Comparison of ENCODE assay signal across 20 mouse cellular contexts in the genomic region with DNA sequence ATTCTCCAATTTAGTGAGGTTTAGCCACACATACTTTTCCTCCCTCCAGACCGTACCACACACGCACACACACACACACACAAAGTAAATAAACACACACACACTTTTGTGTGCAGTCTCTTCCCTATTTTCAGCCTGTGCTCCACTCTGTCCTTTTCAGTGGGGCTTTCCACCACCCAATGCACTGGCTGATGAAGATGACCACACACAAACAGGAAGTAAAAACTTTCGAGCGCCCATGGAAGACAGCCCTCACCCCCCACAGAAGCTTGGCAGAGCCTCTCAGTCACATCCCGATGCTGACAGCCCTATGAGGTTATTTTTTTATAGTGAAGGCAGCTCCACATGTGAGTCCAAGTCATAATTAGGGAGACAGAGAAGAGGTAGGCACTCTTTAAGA.
DNase-seq lines count a peak whose midpoint lies in the region; ATAC-seq lines count a peak whose summit lies in the region.
"Had no signal": no experiment of that assay in that cellular context is flagged by ENCODE, and none has a peak within 500 bp of the region (broad histone marks: within the 10 kb centered on the region; RNA-seq: fewer than 3 reads in every experiment).

No protein-coding gene starts in this region.

- DNase-seq in embryonic facial prominence, embryonic 10.5 days (ENCODE audit: low spot score): no peak
- no peak for DNase-seq in lung, adult 18-20 months
- DNase-seq in c-Kit-positive CD71-negative TER-119-negative erythroid progenitor cells, embryonic 14.5 days (ENCODE audit: low read depth): peak; percentile 13
- no peak for DNase-seq in heart, adult 9 months (ENCODE audit: low spot score in 2 of 2)
- DNase-seq in right cerebral cortex, postnatal 4 days: no peak
- DNase-seq: adrenal gland, adult 8-10 months; adrenal gland, postnatal 36 days; cerebellum, adult 11 months; cerebellum, adult 8-10 months; cerebellum, postnatal 14 days; gastrocnemius, postnatal 10 days; heart, postnatal 36 days had no signal

- no peaks in the 10 kb centered on the region for H3K27me3 ChIP-seq in embryonic facial prominence, embryonic 15.5 days
- no peaks in the 10 kb centered on the region for H3K27me3 ChIP-seq in embryonic facial prominence, embryonic 10.5 days (replicated peaks; ENCODE audit: low read depth, poor library complexity, severe bottlenecking)
- no peaks in the 10 kb centered on the region for H3K27me3 ChIP-seq in lung, embryonic 16.5 days (ENCODE audit: control insufficient read depth, insufficient read depth, low read depth, low read length)
- H3K27me3 ChIP-seq: forebrain, embryonic 15.5 days; heart, embryonic 13.5 days; hindbrain, embryonic 12.5 days had no signal

- 45% methylated on average over 5 of the region's 5 CpGs for WGBS in embryonic facial prominence, embryonic 15.5 days
- 78% methylated on average over 5 of the region's 5 CpGs for WGBS in embryonic facial prominence, embryonic 10.5 days
- 45% methylated on average over 5 of the region's 5 CpGs for WGBS in lung, embryonic 16.5 days

- no peak overlapping the region for H3K27ac ChIP-seq in embryonic facial prominence, embryonic 15.5 days (replicated peaks)
- no peak overlapping the region for H3K27ac ChIP-seq in embryonic facial prominence, embryonic 10.5 days (replicated peaks)
- H3K27ac ChIP-seq in lung, embryonic 16.5 days (ENCODE audit: low read length): no peak overlapping the region
- H3K27ac ChIP-seq: forebrain, embryonic 15.5 days; heart, embryonic 13.5 days; hindbrain, embryonic 12.5 days had no signal

- 0 out of 2 replicates have a peak, but pooled peaks have one; percentile 34 for ATAC-seq in embryonic facial prominence, embryonic 15.5 days (ENCODE audit: insufficient number of reproducible peaks, low FRiP score, low TSS enrichment, low read depth)
- peak; percentile 60 for ATAC-seq in lung, embryonic 16.5 days (ENCODE audit: low read depth)
- ATAC-seq in megakaryocyte, adult 5-6 weeks (ENCODE audit: poor library complexity, severe bottlenecking): peak; percentile 87
- ATAC-seq: forebrain, embryonic 15.5 days; hindbrain, embryonic 16.5 days; inflammation-experienced regulatory T-cells, adult 6 months had no signal

- no peak overlapping the region for H3K4me3 ChIP-seq in embryonic facial prominence, embryonic 15.5 days (replicated peaks)
- H3K4me3 ChIP-seq in embryonic facial prominence, embryonic 10.5 days: no peak overlapping the region
- H3K4me3 ChIP-seq in lung, embryonic 16.5 days (ENCODE audit: low read length): no peak overlapping the region
- H3K4me3 ChIP-seq: forebrain, embryonic 15.5 days; heart, embryonic 13.5 days; hindbrain, embryonic 12.5 days had no signal

- no peaks in the 10 kb centered on the region for H3K36me3 ChIP-seq in embryonic facial prominence, embryonic 15.5 days
- no peaks in the 10 kb centered on the region for H3K36me3 ChIP-seq in embryonic facial prominence, embryonic 10.5 days (replicated peaks)
- H3K36me3 ChIP-seq in lung, embryonic 16.5 days (ENCODE audit: control insufficient read depth, insufficient read depth, low read length): no peaks in the 10 kb centered on the region
- H3K36me3 ChIP-seq: forebrain, embryonic 15.5 days; heart, embryonic 13.5 days; hindbrain, embryonic 12.5 days had no signal

- no peak overlapping the region for H3K4me2 ChIP-seq in embryonic facial prominence, embryonic 15.5 days (replicated peaks)
- H3K4me2 ChIP-seq in lung, embryonic 16.5 days (ENCODE audit: low read depth, low read length): no peak overlapping the region
- H3K4me2 ChIP-seq: forebrain, embryonic 15.5 days; heart, embryonic 13.5 days; hindbrain, embryonic 12.5 days had no signal

- H3K4me1 ChIP-seq in embryonic facial prominence, embryonic 15.5 days: peaks cover 9% of the 10 kb centered on the region; the same call in 1 of the 2 replicates
- H3K4me1 ChIP-seq in embryonic facial prominence, embryonic 10.5 days: peaks cover 24% of the 10 kb centered on the region
- H3K4me1 ChIP-seq in lung, embryonic 16.5 days (replicated peaks; ENCODE audit: control insufficient read depth, insufficient read depth, low read length): peaks cover 9% of the 10 kb centered on the region

- no peaks in the 10 kb centered on the region for H3K9me3 ChIP-seq in embryonic facial prominence, embryonic 15.5 days (replicated peaks)
- no peaks in the 10 kb centered on the region for H3K9me3 ChIP-seq in embryonic facial prominence, embryonic 10.5 days
- no peaks in the 10 kb centered on the region for H3K9me3 ChIP-seq in lung, embryonic 16.5 days (ENCODE audit: control insufficient read depth, low read length)
- H3K9me3 ChIP-seq: forebrain, embryonic 15.5 days; heart, embryonic 13.5 days; hindbrain, embryonic 12.5 days had no signal

- H3K9ac ChIP-seq in embryonic facial prominence, embryonic 15.5 days: no peak overlapping the region
- no peak overlapping the region for H3K9ac ChIP-seq in lung, embryonic 16.5 days (ENCODE audit: low read length)
- H3K9ac ChIP-seq: forebrain, embryonic 15.5 days; heart, embryonic 13.5 days; hindbrain, embryonic 12.5 days had no signal

Comparison
In these comparisons a context has a peak if more than half of its experiments do, and no peak if none do; other contexts are left out.
1. ATAC-seq: peak in every context shown above with its lines; median percentile 87 in megakaryocyte, adult 5-6 weeks; 60 in lung, embryonic 16.5 days; 34 in embryonic facial prominence, embryonic 15.5 days.